Mouse (Mus musculus) adrenal gland, postnatal 4 days (tissue): ENCODE results near the gene Pln. TPM values are rescaled to one million over a fixed set of nuclear protein-coding genes. Genes with fewer than 3 reads are reported as not detected.

Source experiments
- DNase-seq, 2 experiments: peaks; one replicate each; pipeline ENCODE4 v3.0.0; 2021 to 2022; ENCODE audit warnings: low spot score in 2 of 2, mixed read lengths in 2 of 2
- total RNA-seq, 2 experiments: library from RNA; stranded (reverse); gene quantifications; 2 replicates each; pipeline ENCODE4 v1.2.3; 2021

Gene Pln
- total RNA-seq, 2 experiments from 2014 or later, result 0.45 TPM; not detected in 1

DNA sequence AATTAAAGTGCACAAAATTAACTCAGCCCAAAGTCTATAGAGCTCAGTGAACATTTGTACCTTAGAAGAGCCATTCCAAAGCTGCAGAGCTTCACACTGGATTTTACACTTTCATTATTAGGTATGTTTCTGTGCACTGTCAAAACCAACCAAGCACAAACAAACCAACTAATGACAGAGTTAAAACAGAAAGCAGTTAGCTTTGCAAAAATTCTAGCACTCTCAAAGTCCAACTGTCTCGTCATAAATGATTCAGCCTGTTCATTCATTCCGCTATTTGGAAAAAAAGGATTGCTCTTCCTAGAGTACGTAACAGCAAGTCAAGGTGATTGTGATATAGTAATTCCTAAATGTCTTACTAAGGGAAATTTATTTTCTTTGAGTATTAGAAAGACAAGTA is 21.5 kb downstream of the Pln start:
- DNase-seq, result no peak

DNA sequence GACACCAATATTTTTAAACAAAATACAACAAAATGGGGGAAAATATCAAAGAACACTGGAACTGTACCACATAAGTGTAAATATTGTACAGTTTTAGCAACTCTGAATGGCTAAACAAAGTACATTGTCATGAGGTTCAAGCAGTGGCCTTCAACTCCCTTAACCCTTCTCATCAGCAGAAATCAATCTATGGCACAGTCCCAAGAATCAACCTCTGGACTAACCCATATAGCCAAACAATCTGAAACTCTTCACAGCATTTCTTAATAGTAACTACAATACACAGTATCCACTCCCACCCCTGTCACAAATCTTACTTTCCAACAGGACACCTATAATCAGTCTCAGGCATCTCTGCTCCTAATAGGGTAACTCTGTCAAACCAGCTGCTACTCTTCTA is 26.8 kb downstream of the Pln start:
- DNase-seq, result no peak

DNA sequence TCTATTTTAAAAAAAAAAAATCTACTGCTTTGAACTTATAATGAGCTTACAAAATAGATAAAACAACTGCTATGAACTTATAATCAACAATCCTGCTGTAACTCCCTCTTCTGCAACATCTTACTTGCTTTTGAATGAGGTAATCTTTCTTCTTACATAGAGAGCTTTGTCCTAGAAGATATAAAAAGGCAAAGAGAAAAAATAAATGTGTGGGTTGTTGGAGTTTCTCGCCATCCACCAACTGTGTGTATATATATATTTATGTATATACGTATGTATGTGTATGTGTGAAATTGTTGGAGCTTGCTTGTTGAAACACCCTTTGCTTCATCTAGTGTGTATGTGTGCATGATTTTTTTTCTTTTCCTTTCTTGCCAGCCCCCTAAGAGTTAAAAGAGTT is 29.8 kb downstream of the Pln start:
- no peak for DNase-seq

DNA sequence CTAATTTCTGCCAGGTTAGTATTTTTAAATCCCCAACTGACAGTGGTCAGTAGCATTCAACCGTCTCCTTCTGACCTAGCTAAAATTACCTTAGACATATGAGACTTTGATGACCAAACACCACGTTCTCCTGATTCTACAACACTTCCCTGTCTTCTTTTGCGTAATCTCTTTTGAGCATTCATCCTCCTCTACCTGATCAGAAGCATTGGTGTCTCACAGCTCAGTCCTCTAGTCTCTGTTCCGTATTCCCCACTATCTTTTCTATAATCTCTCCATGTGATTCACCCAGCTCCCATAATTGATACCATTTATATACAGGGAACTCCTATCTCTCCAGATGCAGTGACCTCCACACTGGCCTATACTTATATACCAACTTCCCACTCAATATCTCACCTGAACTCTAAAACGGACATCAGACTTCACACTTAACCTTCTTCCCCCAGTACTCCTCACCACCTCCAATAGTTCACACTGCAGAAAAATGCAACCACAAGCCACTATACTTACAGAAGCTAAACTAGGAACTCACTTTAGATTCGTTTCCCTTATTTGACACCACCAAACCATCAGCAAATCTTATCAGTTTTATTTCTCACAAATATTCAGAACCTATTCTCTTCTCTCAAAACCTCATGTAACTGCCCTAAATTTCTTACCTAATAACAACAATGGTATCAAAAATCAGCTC is 36.6 kb downstream of the Pln start:
- DNase-seq, result no peak

DNA sequence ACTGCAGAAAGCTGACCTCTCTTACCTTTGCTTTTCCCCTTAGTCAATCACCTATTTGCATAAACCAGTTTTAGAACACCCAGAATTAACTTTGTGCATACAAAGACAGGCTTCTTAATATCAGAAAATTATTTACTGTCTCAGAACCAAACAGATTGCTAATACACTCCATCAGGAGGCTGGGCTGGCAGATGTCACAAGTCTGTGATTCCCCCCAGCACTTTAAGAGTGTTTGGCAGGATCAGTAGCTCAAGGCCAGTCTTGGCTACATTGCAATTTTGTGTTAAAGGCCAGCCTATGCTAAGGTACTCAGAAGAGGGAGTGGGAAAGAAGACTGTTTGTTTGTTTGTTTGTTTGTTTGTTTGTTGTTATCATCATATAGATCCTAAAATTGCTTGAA is 39.6 kb downstream of the Pln start:
- DNase-seq, result no peak

DNA sequence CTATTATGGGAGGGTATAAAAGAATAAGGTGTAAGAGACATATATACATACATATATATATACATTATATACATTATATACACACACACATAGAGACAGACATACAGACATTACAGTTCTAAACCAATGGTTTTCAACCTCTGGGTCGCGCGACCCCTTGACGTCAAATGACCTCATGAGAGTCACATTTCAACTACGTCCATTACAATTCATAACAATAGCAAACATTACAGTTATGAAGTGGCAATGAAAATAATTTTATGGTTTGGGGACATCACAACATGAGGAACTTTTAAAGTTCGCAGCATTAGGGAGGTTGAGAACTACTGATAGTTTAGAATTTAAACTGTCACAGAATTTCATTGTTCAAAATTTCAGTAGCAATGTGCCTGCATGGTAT is 40.8 kb downstream of the Pln start:
- no peak for DNase-seq

DNA sequence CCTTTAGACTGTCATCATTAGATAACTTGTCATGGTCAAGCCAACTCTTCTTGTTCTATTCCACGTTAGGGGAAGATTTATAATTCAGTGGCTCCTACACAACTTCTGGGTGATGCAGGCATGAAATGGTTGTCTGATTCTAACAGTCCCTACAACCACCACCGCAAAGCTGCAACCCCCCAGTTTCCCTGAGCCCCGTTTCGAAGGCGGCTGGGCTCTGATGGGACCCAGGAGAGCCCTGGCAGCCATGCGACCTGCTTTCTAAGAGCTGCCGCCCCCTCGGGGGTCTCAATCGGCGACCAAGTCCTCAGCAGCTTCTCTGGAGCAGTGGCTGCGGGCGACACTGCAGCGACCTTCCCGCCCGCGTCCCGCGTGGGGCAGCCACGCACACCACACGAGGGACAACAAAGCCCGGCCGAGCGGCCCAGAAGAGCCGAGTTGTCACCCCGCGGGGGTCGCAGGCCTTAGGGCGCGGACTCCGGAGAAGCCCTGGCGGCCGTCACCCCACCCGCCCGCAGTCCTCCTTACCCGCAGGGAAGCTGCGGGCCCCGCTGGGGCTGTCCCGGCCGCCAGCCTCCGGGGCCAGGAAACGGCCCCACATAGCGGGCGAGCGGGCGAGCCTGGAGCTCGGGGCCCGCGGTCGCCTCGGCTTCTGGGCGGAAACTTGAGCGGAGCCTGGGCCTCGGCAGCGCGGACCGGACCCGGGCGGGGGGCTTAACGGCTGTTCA is 41.7 kb downstream of the Pln start:
- DNase-seq, result peak in 1 of 2 experiments; percentile 7

DNA sequence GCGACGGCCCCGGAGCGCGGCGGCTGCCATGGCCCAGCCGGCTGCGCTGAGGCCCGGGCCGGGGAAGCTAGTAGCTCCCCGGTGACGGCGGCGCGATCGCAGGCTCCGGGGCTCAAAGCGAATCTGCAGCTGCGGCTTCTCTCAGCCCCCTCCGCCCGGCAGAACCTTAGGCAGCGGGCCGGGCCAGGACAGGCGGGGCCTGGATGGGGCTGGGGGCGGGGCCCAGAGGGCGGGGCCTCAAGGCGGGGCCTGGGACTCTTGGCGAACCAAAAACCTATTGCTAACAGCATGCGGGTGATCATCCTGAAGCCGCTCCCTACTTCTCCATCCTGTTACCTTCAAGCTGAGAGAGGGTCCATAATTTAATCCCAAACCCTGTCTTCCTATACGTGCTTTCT is 42.2 kb downstream of the Pln start, which contains the start of gene Cep85l:
TSS of gene Cep85l (minus strand) at position 239 of the 398 bp plus-strand sequence.
- DNase-seq, result peak; percentile 75 to 81

DNA sequence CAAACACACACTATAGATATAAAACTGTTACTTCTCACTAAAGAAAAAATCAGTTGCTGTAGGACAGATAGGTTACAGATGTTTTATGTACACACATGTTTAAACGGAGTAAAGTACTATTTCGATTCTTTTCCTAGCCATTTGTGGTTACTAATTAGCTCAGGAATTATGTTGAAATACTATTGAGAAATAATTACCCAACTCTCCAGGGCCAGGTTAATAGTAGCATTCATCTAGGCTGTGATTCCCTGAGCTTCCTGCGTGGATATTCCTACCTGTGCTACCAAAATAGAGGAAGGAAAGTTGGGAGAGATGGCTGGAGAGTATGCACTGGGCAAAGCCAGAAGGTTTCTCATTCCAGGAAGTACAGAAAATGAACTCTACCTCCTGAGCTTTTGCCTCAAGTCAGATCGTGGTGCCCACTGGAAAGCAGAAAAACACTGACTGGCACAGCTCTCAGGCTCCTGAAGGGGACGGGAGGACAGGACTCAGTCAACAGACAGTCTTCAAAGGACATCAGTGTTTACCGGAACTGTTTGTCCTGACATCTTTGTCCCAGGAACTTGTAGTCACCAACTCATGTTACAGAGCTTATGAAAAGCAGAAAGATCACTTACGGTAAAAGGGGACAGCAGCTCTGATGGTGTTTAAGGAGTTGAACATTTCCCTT is 45.4 kb downstream of the Pln start:
- no peak for DNase-seq

DNA sequence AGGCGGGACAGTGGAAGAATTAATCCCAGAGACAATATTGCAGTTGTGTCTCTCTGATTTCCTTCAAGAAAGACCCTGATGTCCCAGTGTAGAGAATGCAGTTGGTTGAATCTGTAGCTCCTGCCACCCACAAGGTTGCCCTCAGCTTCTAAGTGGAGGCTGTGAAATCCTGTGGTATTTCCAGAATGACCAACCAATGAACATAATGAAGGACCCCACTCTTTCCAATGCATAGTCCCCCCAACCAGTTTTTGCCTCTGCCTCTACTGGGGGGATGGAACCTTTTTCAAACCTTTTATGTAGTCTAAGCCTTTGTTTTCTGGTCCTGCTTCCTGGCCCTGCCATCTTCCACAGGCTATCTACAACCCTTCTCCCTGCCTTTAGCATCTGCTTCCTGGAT is 47.4 kb downstream of the Pln start:
- DNase-seq, result no peak

DNA sequence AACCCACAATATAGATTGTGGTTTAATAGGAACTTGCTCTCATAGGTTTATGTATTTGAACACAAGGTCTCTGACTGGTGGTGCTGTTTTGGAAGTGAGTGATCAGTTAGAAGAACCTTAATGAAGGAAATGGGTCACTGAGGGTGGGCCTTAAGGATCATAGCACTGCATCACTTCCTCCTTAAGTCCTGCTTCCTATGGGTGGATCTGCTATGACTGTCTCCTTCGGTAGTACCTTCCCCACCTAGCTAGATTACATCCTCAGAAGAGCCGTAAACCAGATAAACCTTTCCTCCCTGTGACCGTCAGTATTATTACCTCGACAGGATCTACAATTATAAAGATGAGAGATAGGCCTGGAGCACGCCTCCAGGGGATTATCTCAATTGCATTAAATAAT is 48.0 kb downstream of the Pln start:
- no peak for DNase-seq

DNA sequence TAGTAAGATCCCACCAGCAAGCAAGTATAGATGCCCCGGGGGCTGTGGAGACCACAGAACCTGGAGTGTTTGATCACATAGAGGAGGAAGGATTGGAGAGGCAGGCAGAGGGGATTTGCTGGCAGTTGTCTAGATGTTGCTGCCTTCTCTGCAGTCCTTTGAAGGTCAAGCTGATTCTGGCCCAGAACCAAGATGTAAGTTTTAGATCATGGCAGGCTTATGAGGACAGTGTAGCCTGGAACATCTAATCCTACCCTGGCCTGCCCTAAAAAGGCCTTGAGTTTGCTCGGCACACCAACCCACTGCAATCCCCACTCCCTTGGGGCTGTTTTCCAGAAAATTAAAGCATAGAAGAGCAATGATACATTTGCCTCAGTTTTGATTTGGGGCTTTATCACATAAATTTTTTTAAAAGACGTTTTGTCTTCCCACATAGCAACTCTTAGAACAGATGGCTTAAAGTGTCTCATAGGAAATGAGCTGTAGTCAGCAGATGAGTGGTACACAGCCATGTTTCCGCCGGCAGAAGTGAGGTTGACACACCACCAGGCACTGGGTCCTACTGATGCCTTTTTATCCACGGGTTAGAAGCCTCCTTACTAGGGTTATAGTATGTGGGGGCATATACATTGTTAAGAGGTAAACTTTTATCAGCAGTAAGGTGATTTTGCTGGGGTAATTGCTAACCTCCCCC is 50.9 kb downstream of the Pln start:
- no peak for DNase-seq

DNA sequence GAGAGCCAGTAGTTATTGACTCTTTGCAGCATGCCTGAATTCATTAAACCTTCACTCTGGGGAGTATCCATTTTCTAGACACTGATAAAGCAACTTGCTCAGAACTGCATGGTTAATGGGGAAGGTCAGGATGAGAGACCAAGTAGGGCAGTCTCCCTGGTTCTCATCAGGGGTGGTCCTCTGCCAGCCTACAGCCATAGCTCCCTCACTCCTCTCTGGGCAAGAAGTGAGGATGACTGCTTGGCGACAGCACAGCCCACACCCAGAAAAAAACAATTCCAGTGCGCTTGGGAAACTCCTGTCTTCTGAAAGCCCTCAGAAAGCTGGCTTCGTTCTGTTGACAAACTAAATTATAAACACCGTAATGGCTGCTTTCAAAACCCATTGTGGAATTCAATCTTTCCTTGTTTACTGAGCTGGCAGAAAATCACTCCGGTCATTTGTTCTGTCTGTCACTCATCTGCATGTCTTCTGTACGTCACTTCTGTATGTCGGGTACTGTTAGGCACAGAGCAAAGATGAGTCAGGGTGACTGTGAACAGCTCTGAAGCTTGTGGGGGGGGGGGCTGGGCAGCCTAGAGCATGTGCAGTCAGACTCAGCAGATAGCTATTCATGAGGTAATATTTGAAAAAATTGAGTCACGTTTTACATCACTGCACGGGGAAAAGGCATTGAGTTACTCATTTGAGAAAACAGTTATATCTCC is 57.6 kb downstream of the Pln start:
- DNase-seq, result no peak

Other genes starting within 250 kb of the Pln start
- 10 to 100 TPM; 17.5 to 17.7 TPM for gene Cep85l, start 42.3 kb downstream of the Pln start, total RNA-seq